Mouse (Mus musculus) liver, postnatal 0 days (tissue): ENCODE measurements around the gene Ankrd9. TPM values are rescaled to one million over a fixed set of nuclear protein-coding genes. Genes with fewer than 3 reads are reported as not detected.
A peak's percentile ranks its signal among the peaks of the same experiment; 100 is the strongest.

Source experiments
- ATAC-seq: fragments of 200-750 bp; cut with Nextera tagmentation; 2 replicates; pipeline ENCODE4 v1.8.0; 2017; ENCODE audit warnings: mild to moderate bottlenecking, moderate library complexity
- DNase-seq: peaks from one replicate; pipeline ENCODE4 v3.0.0-alpha.2; 2016
- H3K27ac ChIP-seq: fragments of 300-500 bp; sonication (generic); 2 replicates; pipeline ENCODE4 v1.5.1; 2014; ENCODE audit warnings: antibody characterized with exemption, moderate library complexity, mild to moderate bottlenecking, low read depth
- H3K27me3 ChIP-seq: fragments of 300-500 bp; sonication (generic); 2 replicates; pipeline ENCODE4 v1.6.1; 2014; ENCODE audit warnings: low read length, control low read depth, mixed read lengths; ENCODE audit not compliant: insufficient read depth
- H3K36me3 ChIP-seq: fragments of 300-500 bp; sonication (generic); replicated peaks from 2 replicates; pipeline ENCODE4 v1.6.1; 2014; ENCODE audit warnings: mild to moderate bottlenecking, control low read depth, low read length, moderate library complexity, mixed read lengths; ENCODE audit not compliant: insufficient read depth
- H3K4me1 ChIP-seq: fragments of 300-500 bp; sonication (generic); 2 replicates; pipeline ENCODE4 v1.6.1; 2014; ENCODE audit warnings: antibody characterized with exemption, mild to moderate bottlenecking, control low read depth; ENCODE audit not compliant: insufficient read depth
- H3K4me2 ChIP-seq: fragments of 300-500 bp; sonication (generic); 2 replicates; pipeline ENCODE4 v1.6.1; 2014; ENCODE audit warnings: low read depth, mild to moderate bottlenecking, low read length, moderate library complexity, mixed read lengths
- H3K4me3 ChIP-seq: fragments of 300-500 bp; sonication (generic); 2 replicates; pipeline ENCODE4 v1.5.1; 2014; ENCODE audit warnings: low read depth, low read length
- H3K9ac ChIP-seq: fragments of 300-500 bp; sonication (generic); replicated peaks from 2 replicates; pipeline ENCODE4 v1.6.1; 2014; ENCODE audit warnings: mild to moderate bottlenecking, moderate library complexity
- H3K9me3 ChIP-seq: fragments of 300-500 bp; sonication (generic); 2 replicates; pipeline ENCODE4 v1.6.1; 2016; ENCODE audit warnings: mild to moderate bottlenecking, control low read depth, low read length, mixed read lengths
- CTCF ChIP-seq: sonication (generic); IDR thresholded peaks from 2 replicates; pipeline ENCODE4 v1.5.1; 2016; ENCODE audit warnings: antibody characterized with exemption, low read depth
- EP300 ChIP-seq: IDR thresholded peaks from 2 replicates; pipeline ENCODE4 v1.6.1; 2016; ENCODE audit warnings: antibody characterized with exemption, low read depth, mild to moderate bottlenecking
- WGBS: fragments of 180-500 bp; shearing (Covaris S2); extraction: QIAGEN DNeasy Blood & Tissue Kit; methylation state at CpG from one replicate; pipeline ENCODE4 v1.1.7; 2014; ENCODE audit not compliant: insufficient replicate concordance; 5-methylcytosine and 5-hydroxymethylcytosine counted together
- polyA plus RNA-seq: library from polyadenylated mRNA; unstranded; fragments of >200 nt; fragmentation: Nextera tagmentation; extraction: Ambion mirVana; gene quantifications from 2 replicates; pipeline ENCODE4 v1.2.1, GENCODE M21; 2015

Gene Ankrd9
- polyA plus RNA-seq, 1 experiment from 2014 or later = 16.5 TPM

DNA sequence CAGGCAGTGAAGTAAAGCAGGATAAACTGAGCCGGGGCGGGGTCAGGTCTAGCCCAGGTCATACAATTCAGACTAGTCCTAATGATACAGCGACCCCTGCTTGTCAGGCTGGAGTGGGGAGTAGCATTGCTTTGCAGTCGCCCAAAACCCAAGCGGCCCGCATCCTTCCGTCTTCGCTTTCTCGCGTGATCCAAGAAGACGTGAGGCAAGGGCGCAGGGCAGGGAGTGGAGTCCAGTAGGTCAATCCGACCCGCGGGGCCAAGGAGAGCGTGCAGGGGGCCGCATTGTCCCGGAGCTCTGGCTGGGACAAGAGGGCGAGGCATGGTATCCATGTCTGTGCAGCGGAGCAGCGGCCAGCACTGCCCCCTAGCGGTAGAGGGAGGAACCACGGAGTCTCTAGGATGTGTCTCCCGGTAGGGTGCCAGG lies 13.3 kb upstream of the Ankrd9 start:
- Histone ChIP-seq H3K9me3 (no peaks in the 10 kb centered on the region), H3K9ac (peak overlapping the region; percentile 53), H3K27me3 (no peaks in the 10 kb centered on the region), H3K27ac (peak overlapping the region; percentile 58), H3K36me3 (no peaks in the 10 kb centered on the region), H3K4me3 (peak overlapping the region; percentile 56), H3K4me1 (peaks cover 9% of the 10 kb centered on the region), H3K4me2 (peak overlapping the region; percentile 74)
- 0% methylated on average over 19 of the region's 24 CpGs for WGBS
- no peak for TF ChIP-seq EP300
- peak; percentile 95 for TF ChIP-seq CTCF
- DNase-seq = peak; percentile 94
- ATAC-seq = peak; percentile 94

DNA sequence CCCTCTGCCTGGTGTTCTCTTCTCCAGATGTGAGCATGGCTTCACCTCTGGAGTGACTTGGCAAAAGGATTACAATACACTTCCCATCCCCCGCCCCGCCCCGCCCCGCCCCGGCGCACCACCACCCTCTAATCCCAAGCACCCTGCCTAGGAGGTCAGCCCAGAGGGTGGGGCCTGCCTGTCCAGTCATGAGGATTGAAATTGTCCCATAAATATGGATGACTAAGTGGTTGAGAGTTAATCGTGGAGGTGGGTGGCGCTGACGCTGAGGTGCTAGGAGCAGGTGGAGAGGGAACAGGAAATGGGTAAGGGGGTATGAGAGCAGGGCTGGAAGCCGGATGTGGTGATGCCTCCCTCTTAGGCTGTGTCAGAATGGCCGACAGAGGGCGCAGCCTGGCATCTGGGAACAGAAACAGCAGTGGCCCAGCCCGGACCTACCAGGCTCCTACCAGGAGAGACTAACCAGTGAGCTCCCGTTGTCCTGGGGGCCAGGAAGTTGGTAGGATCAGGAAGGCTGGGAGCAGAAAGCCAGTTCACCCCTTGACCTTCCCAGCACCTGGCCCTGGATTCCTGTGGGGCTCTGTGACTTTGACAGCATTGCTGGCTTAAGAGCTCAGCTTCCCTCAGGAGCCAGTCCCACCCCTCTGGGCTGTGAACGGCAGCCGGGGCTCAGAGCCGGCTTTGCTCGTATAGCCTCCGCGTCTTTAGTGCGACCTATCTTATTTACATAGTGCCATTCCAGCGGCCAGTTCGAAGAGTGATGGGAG lies 12.7 kb upstream of the Ankrd9 start:
- H3K27ac ChIP-seq = peak overlapping the region; percentile 49
- peak overlapping the region; percentile 56 for H3K4me3 ChIP-seq
- no peaks in the 10 kb centered on the region for H3K36me3 ChIP-seq
- under 1% methylated on average over 23 of the region's 23 CpGs for WGBS
- H3K9ac ChIP-seq = peak overlapping the region; percentile 53
- ATAC-seq (peak; percentile 89), DNase-seq (peak; percentile 92)
- peaks cover 9% of the 10 kb centered on the region for H3K4me1 ChIP-seq
- no peaks in the 10 kb centered on the region for H3K9me3 ChIP-seq
- H3K27me3 ChIP-seq = no peaks in the 10 kb centered on the region
- H3K4me2 ChIP-seq = peak overlapping the region; percentile 74
- TF ChIP-seq CTCF = peak; percentile 93
- peak; percentile 22; the same call in 1 of the 2 replicates for TF ChIP-seq EP300

DNA sequence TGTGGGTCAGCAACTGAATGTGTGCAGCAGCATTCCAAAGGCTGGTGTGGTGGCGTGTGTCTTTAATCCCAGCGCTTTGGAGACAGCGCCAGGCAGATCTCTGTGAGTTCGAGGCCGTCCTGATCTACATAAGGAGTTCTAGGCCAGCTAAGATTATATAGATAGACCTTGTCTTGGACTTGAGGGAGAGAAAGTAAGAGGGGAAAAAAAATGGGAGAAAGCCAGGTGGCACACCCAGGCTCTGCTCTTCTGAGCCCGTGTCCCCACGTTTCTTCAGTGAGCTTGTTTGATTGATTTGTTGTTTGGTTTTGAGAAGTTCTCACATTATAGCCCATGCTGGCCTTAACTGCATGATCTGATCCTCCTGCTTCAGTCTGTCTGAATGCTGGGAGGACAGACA lies 11.7 kb upstream of the Ankrd9 start:
- no peak for TF ChIP-seq EP300
- TF ChIP-seq CTCF = no peak
- 91% methylated on average over 7 of the region's 7 CpGs for WGBS
- no peak for DNase-seq
- H3K9me3 ChIP-seq = no peaks in the 10 kb centered on the region
- no peaks in the 10 kb centered on the region for H3K27me3 ChIP-seq
- no peak overlapping the region for H3K4me2 ChIP-seq
- H3K4me1 ChIP-seq = peaks cover 9% of the 10 kb centered on the region
- ATAC-seq = no peak
- no peak overlapping the region for H3K4me3 ChIP-seq
- H3K9ac ChIP-seq = no peak overlapping the region
- H3K36me3 ChIP-seq = no peaks in the 10 kb centered on the region
- no peak overlapping the region for H3K27ac ChIP-seq

DNA sequence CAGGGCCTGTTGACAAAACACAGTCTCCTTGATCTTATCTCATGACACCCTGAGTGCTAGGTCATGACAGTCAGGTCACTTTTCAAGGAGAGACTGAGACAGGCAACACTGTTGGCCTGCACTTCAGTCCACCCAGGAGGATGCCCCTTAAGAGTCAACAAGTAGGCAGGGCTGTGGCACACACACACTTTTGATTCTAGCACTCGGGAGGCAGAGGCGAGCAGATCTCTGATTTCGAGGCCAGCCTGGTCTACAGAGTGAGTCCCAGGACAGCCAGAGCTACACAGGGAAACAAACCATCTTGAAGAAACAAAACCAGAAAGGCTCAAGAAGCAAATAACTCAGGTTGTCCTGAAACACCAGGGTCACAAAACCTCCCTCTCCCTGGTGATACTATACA lies 10.6 kb upstream of the Ankrd9 start:
- H3K36me3 ChIP-seq = no peaks in the 10 kb centered on the region
- 85% methylated on average over 3 of the region's 3 CpGs for WGBS
- DNase-seq = no peak

DNA sequence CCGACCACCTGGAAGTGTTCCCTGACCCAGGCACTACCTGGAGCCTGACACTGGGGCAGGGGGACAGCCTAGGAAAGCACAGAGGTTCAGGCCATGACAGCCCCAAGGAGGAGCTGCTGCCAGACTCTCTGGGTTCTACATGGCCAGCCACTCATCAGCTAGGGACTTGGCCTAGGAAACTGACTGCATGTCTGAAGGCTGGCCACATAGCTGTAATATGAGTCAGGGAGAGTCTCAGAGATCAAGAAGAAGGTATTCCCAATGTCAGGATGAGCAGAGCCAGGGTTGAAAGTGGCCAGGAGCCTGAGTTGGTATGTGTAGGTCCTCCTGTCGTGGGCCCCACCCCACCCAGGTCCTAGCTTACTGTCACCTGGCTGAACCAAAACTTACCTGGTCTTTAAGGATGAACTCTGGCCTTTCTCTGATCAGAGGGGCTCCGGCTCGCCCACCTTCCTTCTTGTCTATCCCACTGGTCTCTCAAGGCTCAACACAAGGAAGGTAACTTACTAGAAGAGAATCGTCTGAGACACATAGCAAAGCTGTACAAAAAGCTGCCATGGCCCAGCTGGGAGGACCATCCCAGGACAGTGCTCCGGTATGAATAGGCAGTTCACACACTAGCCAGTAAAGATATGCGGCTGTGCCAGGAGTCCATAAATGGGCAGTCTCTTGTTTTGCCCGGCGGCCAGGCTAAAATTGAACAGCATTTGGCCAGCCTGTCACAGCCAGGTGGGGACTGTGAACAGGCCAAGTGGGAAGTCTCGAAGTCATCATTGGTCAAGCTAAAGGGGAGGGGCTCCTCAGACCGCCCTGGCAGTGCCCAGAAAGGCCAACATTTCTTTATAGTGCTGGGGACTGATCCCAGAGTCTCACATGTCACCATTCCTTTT lies 7.9 kb upstream of the Ankrd9 start:
- H3K4me1 ChIP-seq = peaks cover 8% of the 10 kb centered on the region
- DNase-seq (no peak), ATAC-seq (no peak)
- H3K9ac ChIP-seq = no peak overlapping the region
- TF ChIP-seq CTCF = no peak
- H3K27ac ChIP-seq = no peak overlapping the region
- no peaks in the 10 kb centered on the region for H3K36me3 ChIP-seq
- no peak overlapping the region for H3K4me2 ChIP-seq
- H3K27me3 ChIP-seq = no peaks in the 10 kb centered on the region
- WGBS = 86% methylated on average over 11 of the region's 11 CpGs
- no peaks in the 10 kb centered on the region for H3K9me3 ChIP-seq
- no peak overlapping the region for H3K4me3 ChIP-seq

More for the DNA sequence above, 10.6 kb upstream of the Ankrd9 start:
- Histone ChIP-seq H3K9ac (no peak overlapping the region), H3K9me3 (no peaks in the 10 kb centered on the region), H3K4me2 (no peak overlapping the region), H3K4me1 (peaks cover 9% of the 10 kb centered on the region), H3K4me3 (no peak overlapping the region), H3K27ac (no peak overlapping the region), H3K27me3 (no peaks in the 10 kb centered on the region)
- TF ChIP-seq EP300 = no peak
- TF ChIP-seq CTCF = no peak
- ATAC-seq = no peak

DNA sequence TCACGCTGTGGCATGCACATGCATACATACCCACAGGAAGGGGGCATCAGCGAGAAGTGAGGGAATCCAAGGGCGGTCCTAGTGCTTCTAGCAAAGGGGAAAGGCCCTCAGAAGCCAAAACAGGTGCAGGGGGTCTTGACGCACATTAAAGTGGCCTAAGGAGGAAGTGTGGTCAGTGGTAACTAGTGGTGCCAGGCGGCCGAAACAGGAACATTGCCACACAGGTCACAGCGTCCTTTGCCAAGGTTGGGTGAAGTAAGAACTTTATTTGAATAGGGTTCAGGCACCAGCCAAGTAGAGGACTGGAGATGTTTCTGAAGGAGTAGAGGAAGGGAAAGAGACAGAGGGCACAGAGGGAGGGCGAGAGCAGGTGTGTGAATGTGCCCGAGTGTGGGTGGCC lies 6.3 kb upstream of the Ankrd9 start:
- Histone ChIP-seq H3K4me1 (no peaks in the 10 kb centered on the region; the same call in 1 of the 2 replicates), H3K27me3 (no peaks in the 10 kb centered on the region), H3K27ac (no peak overlapping the region), H3K4me3 (no peak overlapping the region), H3K9me3 (no peaks in the 10 kb centered on the region), H3K4me2 (no peak overlapping the region), H3K9ac (no peak overlapping the region), H3K36me3 (no peaks in the 10 kb centered on the region)
- TF ChIP-seq CTCF = no peak
- no peak for TF ChIP-seq EP300
- DNase-seq = no peak
- 67% methylated on average over 9 of the region's 9 CpGs for WGBS
- ATAC-seq = no peak
